Mouse (Mus musculus): Measurements from ENCODE around the gene Ankrd26.

The Ankrd26 gene

GRCm38 (mm10) chr6:118478957-118479708 is 82.9 kb downstream of the Ankrd26 start, which contains the start of gene Zfp9:
Zfp9 (minus strand) TSS chr6:118479320.
- peak; percentile 84 for DNase-seq

- DNase-seq = no peak
Observed at GRCm38 (mm10) chr6:118477875-118478785, 83.9 kb downstream of the Ankrd26 start.

- no peak for DNase-seq
Observed at GRCm38 (mm10) chr6:118462069-118462705, 99.8 kb downstream of the Ankrd26 start.

GRCm38 (mm10) chr6:118457726-118458125 is 104.3 kb downstream of the Ankrd26 start:
- DNase-seq = no peak

- peak; percentile 94 for DNase-seq
Observed at GRCm38 (mm10) chr6:118455042-118455631, 106.9 kb downstream of the Ankrd26 start, which contains the start of gene Zfp248. Zfp248 (minus strand) TSS chr6:118455528.

- DNase-seq = no peak
Observed at GRCm38 (mm10) chr6:118454452-118454851, 107.6 kb downstream of the Ankrd26 start.

Data from layer of hippocampus, adult 9-11 months (tissue).